Mouse (Mus musculus) lung, postnatal 0 days (tissue): ENCODE results near the gene Prex1.

ENCODE experiments used
- CTCF ChIP-seq: IDR thresholded peaks from 2 replicates; pipeline ENCODE4 v1.5.1; 2016; ENCODE audit warnings: antibody characterized with exemption, mild to moderate bottlenecking
- EP300 ChIP-seq: IDR thresholded peaks from 2 replicates; pipeline ENCODE4 v1.6.1; 2016; ENCODE audit warnings: antibody characterized with exemption, mild to moderate bottlenecking, control low read depth

GRCm38 (mm10) chr2:166625219-166625618 is 88.4 kb downstream of the Prex1 start:
- no peak for TF ChIP-seq CTCF
- TF ChIP-seq EP300, result no peak
